Mouse (Mus musculus) liver, embryonic 14.5 days (tissue): ENCODE results near the gene Ube2k.

Experiments used
- CTCF ChIP-seq: IDR thresholded peaks from 2 replicates; pipeline ENCODE4 v1.5.1; 2016; ENCODE audit warnings: antibody characterized with exemption, low read depth, control low read depth
- EP300 ChIP-seq: IDR thresholded peaks from 2 replicates; pipeline ENCODE4 v1.6.1; 2016; ENCODE audit warnings: antibody characterized with exemption, low read depth

GRCm38 (mm10) chr5:65561125-65561893 lies 24.3 kb downstream of the Ube2k start:
- TF ChIP-seq EP300 (no peak), CTCF (no peak)
